Mouse (Mus musculus): ENCODE measurements around the gene Gga1.

- TF ChIP-seq EP300 (IDR thresholded peaks at IDR 0.05; ENCODE audit: insufficient read depth, low read depth, low read length) (no peak), CTCF (IDR thresholded peaks at IDR 0.05; ENCODE audit: low read depth, low read length) (no peak), POLR2A (IDR thresholded peaks at IDR 0.05; ENCODE audit: insufficient read depth, low read length) (no peak)
Observed at GRCm38 (mm10) chr15:78850059-78850824, 26.7 kb upstream of the Gga1 start.

Measured in ES-Bruce4 (cell line).